13 mouse cellular contexts compared by ENCODE assay signal in the genomic region with DNA sequence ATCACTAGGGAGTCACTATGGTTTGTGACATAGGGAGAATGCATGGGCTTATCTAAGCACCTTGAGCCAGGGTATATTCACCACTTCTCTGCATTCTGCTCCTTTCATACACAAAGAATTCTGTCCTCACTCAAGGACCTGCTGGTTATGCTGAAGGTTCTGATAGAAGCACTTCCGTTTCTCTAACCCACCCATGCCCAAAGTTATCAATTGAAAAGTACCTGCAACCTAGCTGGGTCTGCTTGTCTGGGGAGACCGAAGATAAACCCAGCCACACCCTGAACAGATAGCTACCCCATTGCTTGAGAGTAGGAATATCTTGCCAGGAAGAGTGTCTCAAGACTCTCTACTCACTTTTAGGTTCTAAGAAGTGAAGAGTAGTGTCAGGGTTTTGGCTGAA.
A peak's percentile ranks its signal among the peaks of the same experiment; 100 is the strongest.
DNase-seq lines count a peak whose midpoint lies in the region; ATAC-seq and TF ChIP-seq lines count a peak whose summit lies in the region.
"Had no signal": no experiment of that assay in that cellular context is flagged by ENCODE, and none has a peak within 500 bp of the region (broad histone marks: within the 10 kb centered on the region; RNA-seq: fewer than 3 reads in every experiment).

No protein-coding gene starts in this region.

- H3K4me2 ChIP-seq in liver, embryonic 13.5 days: peak overlapping the region; percentile 61
- no peak overlapping the region for H3K4me2 ChIP-seq in stomach, embryonic 15.5 days
- H3K4me2 ChIP-seq: limb, embryonic 12.5 days had no signal

- peaks cover 28% of the 10 kb centered on the region for H3K36me3 ChIP-seq in liver, embryonic 13.5 days
- no peaks in the 10 kb centered on the region for H3K36me3 ChIP-seq in stomach, embryonic 15.5 days

- ATAC-seq in liver, embryonic 13.5 days (ENCODE audit: low read depth): peak; percentile 89
- ATAC-seq in stomach, embryonic 15.5 days (ENCODE audit: insufficient read depth, low FRiP score, low read depth): peak; percentile 74; the same call in 1 of the 2 replicates
- ATAC-seq: Patski had no signal

- H3K9me3 ChIP-seq in liver, embryonic 13.5 days (replicated peaks): no peaks in the 10 kb centered on the region
- no peaks in the 10 kb centered on the region for H3K9me3 ChIP-seq in stomach, embryonic 15.5 days
- H3K9me3 ChIP-seq: limb, embryonic 12.5 days had no signal

- peak overlapping the region; percentile 65 for H3K9ac ChIP-seq in liver, embryonic 13.5 days
- H3K9ac ChIP-seq in stomach, embryonic 15.5 days: no peak overlapping the region
- H3K9ac ChIP-seq: limb, embryonic 12.5 days had no signal

- intact Hi-C loops in heart, postnatal 14 days (cut with DNase I): no loop called here
- intact Hi-C loops in left cerebral cortex, adult 2 months (cut with DNase I): loop anchor here (1.0 kb wide), 1 partner anchor 291 kb away; no protein-coding TSS in a partner anchor

- H3K27ac ChIP-seq in left cerebral cortex, adult 2 months: peak overlapping the region; percentile 70
- peak overlapping the region; percentile 96 for H3K27ac ChIP-seq in liver, embryonic 13.5 days
- H3K27ac ChIP-seq in stomach, embryonic 15.5 days: peak overlapping the region; percentile 51; the same call in 1 of the 2 replicates
- H3K27ac ChIP-seq: limb, embryonic 12.5 days had no signal

- no peak for TF ChIP-seq CTCF in left cerebral cortex, adult 2 months (IDR thresholded peaks at IDR 0.05)

- WGBS in liver, embryonic 13.5 days (ENCODE audit: insufficient replicate concordance): 13% methylated on average over 2 of the region's 2 CpGs
- 85% methylated on average over 2 of the region's 2 CpGs for WGBS in stomach, embryonic 15.5 days

- DNase-seq in heart, adult 11 months: peak; percentile 55
- DNase-seq in heart, postnatal 14 days: no peak
- no peak for DNase-seq in left cerebral cortex, adult 2 months (ENCODE audit: extremely low spot score in 1 of 2, low spot score in 2 of 2)
- no peak for DNase-seq in left cerebral cortex, adult 11 months (ENCODE audit: low spot score)
- DNase-seq in liver, embryonic 13.5 days: peak; percentile 67
- DNase-seq in kidney, postnatal 10 days: no peak
- DNase-seq in ovary, postnatal 10 days (ENCODE audit: low spot score): no peak
- DNase-seq: B cell, adult 2 months; cerebellum, postnatal 14 days; kidney, postnatal 25 days had no signal

- H3K4me3 ChIP-seq in left cerebral cortex, adult 2 months: no peak overlapping the region
- peak overlapping the region; percentile 1; the same call in 1 of the 2 replicates for H3K4me3 ChIP-seq in liver, embryonic 13.5 days (replicated peaks)
- no peak overlapping the region for H3K4me3 ChIP-seq in stomach, embryonic 15.5 days (replicated peaks)
- H3K4me3 ChIP-seq: limb, embryonic 12.5 days had no signal

- peaks cover 98% of the 10 kb centered on the region for H3K4me1 ChIP-seq in liver, embryonic 13.5 days (replicated peaks)
- peaks cover 36% of the 10 kb centered on the region for H3K4me1 ChIP-seq in stomach, embryonic 15.5 days

- H3K27me3 ChIP-seq in liver, embryonic 13.5 days: no peaks in the 10 kb centered on the region
- no peaks in the 10 kb centered on the region for H3K27me3 ChIP-seq in stomach, embryonic 15.5 days (replicated peaks)
- H3K27me3 ChIP-seq: limb, embryonic 12.5 days; Patski had no signal

Comparison
In these comparisons a context has a peak if more than half of its experiments do, and no peak if none do; other contexts are left out.
1. DNase-seq: peak in heart, adult 11 months (single experiment) and liver, embryonic 13.5 days (single experiment); none in heart, postnatal 14 days (0 of 2), left cerebral cortex, adult 2 months (0 of 2), left cerebral cortex, adult 11 months (single experiment), kidney, postnatal 10 days (single experiment) and ovary, postnatal 10 days (single experiment).
2. Peak in every context shown above with its lines, with median percentiles within 50 percentile points of each other: H3K27ac ChIP-seq.